Mouse (Mus musculus): ENCODE measurements around the gene Snrpa. TPM values are rescaled to one million over a fixed set of nuclear protein-coding genes. Genes with fewer than 3 reads are reported as not detected.

The Snrpa gene
- polyA plus RNA-seq, 1 experiment from 2014 or later, result 111 TPM

GRCm38 (mm10) chr7:27228281-27228821 is 32.3 kb upstream of the Snrpa start, which contains the start of gene Itpkc:
TSS of gene Itpkc (minus strand) at chr7:27228661.
- peak within 1 kb of the TSS; percentile 77 for H3K4me2 ChIP-seq
- peak within 1 kb of the TSS; percentile 89 for H3K9ac ChIP-seq
- H3K27me3 ChIP-seq, result no peaks in the 10 kb centered on the region
- no peaks in the 10 kb centered on the region for H3K9me3 ChIP-seq (replicated peaks)
- H3K27ac ChIP-seq, result peak within 1 kb of the TSS; percentile 92
- ATAC-seq (replicated peaks; ENCODE audit: insufficient number of reproducible peaks, insufficient read depth, low FRiP score, low read depth), result peak; percentile 82
- peak within 1 kb of the TSS; percentile 96 for H3K4me3 ChIP-seq
- under 1% methylated on average over 49 of the region's 49 CpGs for WGBS
- peaks cover 51% of the 10 kb centered on the region for H3K4me1 ChIP-seq (replicated peaks)
- no peaks in the 10 kb centered on the region for H3K36me3 ChIP-seq

GRCm38 (mm10) chr7:27227676-27228075 is 31.6 kb upstream of the Snrpa start:
- Histone ChIP-seq H3K4me1 (replicated peaks) (peaks cover 48% of the 10 kb centered on the region), H3K9me3 (replicated peaks) (no peaks in the 10 kb centered on the region), H3K9ac (peak overlapping the region; percentile 89), H3K36me3 (no peaks in the 10 kb centered on the region), H3K27me3 (no peaks in the 10 kb centered on the region), H3K27ac (peak overlapping the region; percentile 92), H3K4me3 (peak overlapping the region; percentile 96), H3K4me2 (peak overlapping the region; percentile 77)
- WGBS, result 1% methylated on average over 10 of the region's 10 CpGs
- no peak for ATAC-seq (replicated peaks; ENCODE audit: insufficient number of reproducible peaks, insufficient read depth, low FRiP score, low read depth)

GRCm38 (mm10) chr7:27227276-27227675 is 31.2 kb upstream of the Snrpa start:
- Histone ChIP-seq H3K36me3 (no peaks in the 10 kb centered on the region), H3K9ac (peak overlapping the region; percentile 89), H3K9me3 (replicated peaks) (no peaks in the 10 kb centered on the region), H3K4me2 (peak overlapping the region; percentile 77), H3K27ac (no peak overlapping the region), H3K4me3 (peak overlapping the region; percentile 96), H3K4me1 (replicated peaks) (peaks cover 44% of the 10 kb centered on the region), H3K27me3 (no peaks in the 10 kb centered on the region)
- 29% methylated on average over 9 of the region's 9 CpGs for WGBS
- no peak for ATAC-seq (replicated peaks; ENCODE audit: insufficient number of reproducible peaks, insufficient read depth, low FRiP score, low read depth)

- peaks cover 38% of the 10 kb centered on the region for H3K4me1 ChIP-seq (replicated peaks)
- no peak overlapping the region for H3K27ac ChIP-seq
- 81% methylated on average over 11 of the region's 11 CpGs for WGBS
- ATAC-seq (replicated peaks; ENCODE audit: insufficient number of reproducible peaks, insufficient read depth, low FRiP score, low read depth), result no peak
- H3K27me3 ChIP-seq, result no peaks in the 10 kb centered on the region
- H3K4me3 ChIP-seq, result no peak overlapping the region
- no peaks in the 10 kb centered on the region for H3K9me3 ChIP-seq (replicated peaks)
- H3K36me3 ChIP-seq, result no peaks in the 10 kb centered on the region
- H3K4me2 ChIP-seq, result no peak overlapping the region
- no peak overlapping the region; the same call in 1 of the 2 replicates for H3K9ac ChIP-seq
Measured at GRCm38 (mm10) chr7:27224877-27225575, 29.0 kb upstream of the Snrpa start.

- H3K9ac ChIP-seq, result no peak overlapping the region
- 68% methylated on average over 1 of the region's 1 CpGs for WGBS
- 0 out of 2 replicates have a peak, but pooled peaks cover 4% of the 10 kb centered on the region for H3K36me3 ChIP-seq
- no peak overlapping the region for H3K4me3 ChIP-seq
- no peak for ATAC-seq (replicated peaks; ENCODE audit: insufficient number of reproducible peaks, insufficient read depth, low FRiP score, low read depth)
- no peak overlapping the region for H3K4me2 ChIP-seq
- H3K4me1 ChIP-seq (replicated peaks), result peaks cover 31% of the 10 kb centered on the region
- H3K9me3 ChIP-seq (replicated peaks), result no peaks in the 10 kb centered on the region
- H3K27me3 ChIP-seq, result no peaks in the 10 kb centered on the region
- no peak overlapping the region for H3K27ac ChIP-seq
Measured at GRCm38 (mm10) chr7:27222538-27222937, 26.5 kb upstream of the Snrpa start.

GRCm38 (mm10) chr7:27221939-27222338 is 25.9 kb upstream of the Snrpa start:
- Histone ChIP-seq H3K4me2 (no peak overlapping the region), H3K4me1 (replicated peaks) (peaks cover 25% of the 10 kb centered on the region), H3K36me3 (0 out of 2 replicates have a peak, but pooled peaks cover 4% of the 10 kb centered on the region), H3K9ac (no peak overlapping the region), H3K27me3 (no peaks in the 10 kb centered on the region), H3K9me3 (replicated peaks) (no peaks in the 10 kb centered on the region), H3K27ac (no peak overlapping the region), H3K4me3 (no peak overlapping the region)
- ATAC-seq (replicated peaks; ENCODE audit: insufficient number of reproducible peaks, insufficient read depth, low FRiP score, low read depth), result no peak
- WGBS, result 54% methylated on average over 6 of the region's 6 CpGs

GRCm38 (mm10) chr7:27219937-27220336 is 23.9 kb upstream of the Snrpa start:
- Histone ChIP-seq H3K4me1 (replicated peaks) (peaks cover 5% of the 10 kb centered on the region), H3K4me3 (no peak overlapping the region), H3K4me2 (no peak overlapping the region), H3K36me3 (peaks cover 12% of the 10 kb centered on the region; the same call in 1 of the 2 replicates), H3K27me3 (no peaks in the 10 kb centered on the region), H3K27ac (no peak overlapping the region), H3K9ac (no peak overlapping the region), H3K9me3 (replicated peaks) (no peaks in the 10 kb centered on the region)
- ATAC-seq (replicated peaks; ENCODE audit: insufficient number of reproducible peaks, insufficient read depth, low FRiP score, low read depth), result no peak
- WGBS, result 84% methylated on average over 11 of the region's 11 CpGs

GRCm38 (mm10) chr7:27218586-27218985 is 22.5 kb upstream of the Snrpa start:
- Histone ChIP-seq H3K27me3 (no peaks in the 10 kb centered on the region), H3K4me2 (no peak overlapping the region), H3K27ac (no peak overlapping the region), H3K9me3 (replicated peaks) (no peaks in the 10 kb centered on the region), H3K9ac (no peak overlapping the region), H3K4me3 (no peak overlapping the region), H3K4me1 (replicated peaks) (no peaks in the 10 kb centered on the region), H3K36me3 (peaks cover 21% of the 10 kb centered on the region; the same call in 1 of the 2 replicates)
- 81% methylated on average over 7 of the region's 7 CpGs for WGBS
- no peak for ATAC-seq (replicated peaks; ENCODE audit: insufficient number of reproducible peaks, insufficient read depth, low FRiP score, low read depth)

GRCm38 (mm10) chr7:27212626-27213025 is 16.6 kb upstream of the Snrpa start:
- no peak for ATAC-seq (replicated peaks; ENCODE audit: insufficient number of reproducible peaks, insufficient read depth, low FRiP score, low read depth)
- no peaks in the 10 kb centered on the region for H3K9me3 ChIP-seq (replicated peaks)
- H3K27ac ChIP-seq, result no peak overlapping the region
- no peaks in the 10 kb centered on the region for H3K27me3 ChIP-seq
- H3K4me2 ChIP-seq, result no peak overlapping the region
- peaks cover 46% of the 10 kb centered on the region; the same call in 1 of the 2 replicates for H3K36me3 ChIP-seq
- WGBS, result 86% methylated on average over 2 of the region's 2 CpGs
- no peaks in the 10 kb centered on the region for H3K4me1 ChIP-seq (replicated peaks)
- no peak overlapping the region for H3K4me3 ChIP-seq
- H3K9ac ChIP-seq, result no peak overlapping the region

- 89% methylated on average over 8 of the region's 8 CpGs for WGBS
- H3K9ac ChIP-seq, result no peak overlapping the region
Measured at GRCm38 (mm10) chr7:27203730-27204449, 7.8 kb upstream of the Snrpa start.

GRCm38 (mm10) chr7:27198779-27199178 is 2.7 kb upstream of the Snrpa start:
- Histone ChIP-seq H3K4me1 (replicated peaks) (peaks cover 20% of the 10 kb centered on the region), H3K27me3 (no peaks in the 10 kb centered on the region), H3K9ac (no peak overlapping the region), H3K4me2 (no peak overlapping the region), H3K27ac (no peak overlapping the region), H3K9me3 (replicated peaks) (no peaks in the 10 kb centered on the region), H3K4me3 (no peak overlapping the region), H3K36me3 (peaks cover 22% of the 10 kb centered on the region)
- ATAC-seq (replicated peaks; ENCODE audit: insufficient number of reproducible peaks, insufficient read depth, low FRiP score, low read depth), result no peak
- 89% methylated on average over 8 of the region's 8 CpGs for WGBS

More at GRCm38 (mm10) chr7:27203730-27204449, 7.8 kb upstream of the Snrpa start:
- no peaks in the 10 kb centered on the region for H3K9me3 ChIP-seq (replicated peaks)
- no peak for ATAC-seq (replicated peaks; ENCODE audit: insufficient number of reproducible peaks, insufficient read depth, low FRiP score, low read depth)
- no peak overlapping the region for H3K4me2 ChIP-seq
- peaks cover 30% of the 10 kb centered on the region for H3K36me3 ChIP-seq
- no peaks in the 10 kb centered on the region for H3K27me3 ChIP-seq
- no peaks in the 10 kb centered on the region for H3K4me1 ChIP-seq (replicated peaks)
- no peak overlapping the region for H3K4me3 ChIP-seq
- no peak overlapping the region for H3K27ac ChIP-seq
